ENCODE assay signal across 12 mouse cellular contexts in the genomic region with DNA sequence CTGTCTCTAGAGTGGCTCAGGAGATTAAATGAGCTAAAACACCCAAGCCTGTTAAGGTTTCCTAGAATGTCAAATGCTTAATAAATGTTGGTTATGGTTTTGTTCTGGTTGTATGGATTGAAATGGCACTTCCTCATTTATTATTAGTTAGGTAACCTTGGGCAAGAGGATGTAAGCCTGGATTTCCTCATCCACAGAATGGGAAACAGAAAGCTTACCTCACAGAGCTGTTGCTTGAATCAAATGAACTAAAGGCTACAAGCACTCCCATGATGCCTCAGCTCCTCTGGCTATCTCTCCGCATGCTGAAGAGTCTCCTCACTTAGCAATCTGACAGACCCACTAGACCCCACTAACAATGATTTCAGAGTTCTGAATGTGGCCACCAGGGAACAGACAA.
"Had no signal": no experiment of that assay in that cellular context is flagged by ENCODE, and none has a peak within 500 bp of the region (broad histone marks: within the 10 kb centered on the region; RNA-seq: fewer than 3 reads in every experiment).

No protein-coding gene starts in this region.

- H3K9me3 ChIP-seq: limb, embryonic 15.5 days; liver, embryonic 12.5 days; midbrain, embryonic 12.5 days; neural tube, embryonic 13.5 days; stomach, embryonic 15.5 days had no signal

- H3K4me2 ChIP-seq: limb, embryonic 15.5 days; liver, embryonic 12.5 days; lung, embryonic 14.5 days; midbrain, embryonic 12.5 days; neural tube, embryonic 13.5 days; stomach, embryonic 15.5 days had no signal

- H3K36me3 ChIP-seq: limb, embryonic 15.5 days; liver, embryonic 12.5 days; midbrain, embryonic 12.5 days; neural tube, embryonic 13.5 days; stomach, embryonic 15.5 days had no signal

- H3K27ac ChIP-seq: limb, embryonic 15.5 days; liver, embryonic 12.5 days; midbrain, embryonic 12.5 days; neural tube, embryonic 13.5 days; stomach, embryonic 15.5 days had no signal

- DNase-seq: kidney, postnatal 10 days; lung, embryonic 14.5 days; lung, postnatal 10 days; lung, postnatal 4 days; right cerebral cortex, postnatal 14 days; thymus, adult 2 months had no signal

- H3K27me3 ChIP-seq: limb, embryonic 15.5 days; liver, embryonic 12.5 days; midbrain, embryonic 12.5 days; neural tube, embryonic 13.5 days; stomach, embryonic 15.5 days had no signal

- H3K9ac ChIP-seq: limb, embryonic 15.5 days; liver, embryonic 12.5 days; lung, embryonic 14.5 days; midbrain, embryonic 12.5 days; neural tube, embryonic 13.5 days; stomach, embryonic 15.5 days had no signal

- ATAC-seq: liver, embryonic 12.5 days; midbrain, embryonic 16.5 days had no signal

- H3K4me3 ChIP-seq: limb, embryonic 15.5 days; liver, embryonic 12.5 days; midbrain, embryonic 12.5 days; neural tube, embryonic 13.5 days; stomach, embryonic 15.5 days had no signal

- H3K4me1 ChIP-seq: limb, embryonic 15.5 days; liver, embryonic 12.5 days; midbrain, embryonic 12.5 days; neural tube, embryonic 13.5 days; stomach, embryonic 15.5 days had no signal
